Mouse (Mus musculus) megakaryocyte-erythroid progenitor cell, adult 5-6 weeks (primary cell): ENCODE measurements around the gene Snap91. TPM values are rescaled to one million over a fixed set of nuclear protein-coding genes. Genes with fewer than 3 reads are reported as not detected.

Experiments
- ATAC-seq: replicated peaks from 2 replicates; pipeline ENCODE4 v1.8.0; 2016; ENCODE audit warnings: mild to moderate bottlenecking, inconsistent platforms; ENCODE audit not compliant: severe bottlenecking, poor library complexity, low FRiP score, low TSS enrichment
- total RNA-seq, 2 experiments: library from RNA; stranded (forward) in 1 of 2; stranded (reverse) in 1 of 2; fragments of 200-1000, 215-1000 nt in 1 of 2; fragments of >200 nt in 1 of 2; fragmentation: Nextera tagmentation in 1 of 2; gene quantifications; 2 replicates each; pipeline ENCODE4 v1.2.3; 2014 to 2017

Gene Snap91
- total RNA-seq, 2 experiments from 2014 or later: not detected

DNA sequence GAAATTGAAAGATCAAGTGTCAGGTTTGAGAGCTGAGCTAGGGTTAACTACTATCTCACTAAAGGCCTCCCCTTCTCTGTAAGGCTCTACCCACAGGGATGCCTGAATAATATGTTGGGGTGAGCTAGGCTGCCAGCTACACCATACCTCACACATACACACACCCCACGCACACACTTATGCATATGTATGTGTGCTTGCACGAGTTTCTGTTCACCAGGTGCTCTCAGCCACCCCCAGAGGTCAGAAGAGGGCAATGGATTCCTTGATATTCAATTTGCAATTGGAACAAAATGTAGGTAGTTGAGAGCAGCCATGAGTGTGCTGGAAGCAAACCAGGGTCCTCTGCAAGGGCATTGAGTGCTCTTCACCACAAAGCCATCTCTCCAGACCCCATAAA lies 116.5 kb downstream of the Snap91 start:
- ATAC-seq: no peak

DNA sequence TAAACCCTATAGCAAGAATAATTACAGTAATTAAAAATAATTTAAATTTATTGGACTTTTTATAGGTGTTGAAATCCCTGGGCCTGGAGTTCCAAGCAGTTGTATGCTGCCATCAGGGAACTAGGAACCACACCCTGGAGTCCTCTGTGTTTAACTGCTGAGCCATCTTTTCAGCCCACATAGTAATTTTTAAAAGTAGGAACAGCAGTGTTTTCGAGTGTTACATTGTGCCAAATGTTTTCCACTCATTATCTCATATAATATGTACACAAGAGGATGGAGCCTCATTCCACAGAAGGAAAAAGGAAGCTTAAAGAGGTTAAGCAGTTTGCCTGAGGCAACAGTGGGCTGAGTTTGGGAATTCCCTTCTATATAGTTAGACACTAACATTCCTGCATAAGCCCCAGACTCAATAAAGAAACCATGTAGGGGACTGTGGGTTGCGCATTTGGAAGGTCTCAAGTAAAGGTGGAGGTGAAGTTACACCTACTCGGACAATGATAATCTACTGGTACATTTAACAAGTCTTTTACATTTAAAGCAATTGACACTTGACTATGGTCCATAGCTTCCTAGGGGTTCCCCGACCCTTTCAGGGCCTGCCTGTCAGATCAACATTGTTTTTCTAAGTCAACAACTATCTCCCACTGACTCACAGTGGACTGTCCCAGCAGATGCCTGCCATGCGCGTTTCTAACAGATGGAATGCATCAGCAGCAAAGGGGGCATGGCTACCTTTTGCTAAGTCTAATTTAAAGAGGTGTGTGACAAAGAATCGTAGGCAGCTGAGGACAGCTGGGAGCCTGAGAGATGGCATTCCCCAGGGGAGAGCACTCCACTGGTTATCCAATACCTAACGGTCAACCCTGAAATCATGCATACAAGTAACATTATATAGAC lies 117.7 kb downstream of the Snap91 start:
- no peak for ATAC-seq

DNA sequence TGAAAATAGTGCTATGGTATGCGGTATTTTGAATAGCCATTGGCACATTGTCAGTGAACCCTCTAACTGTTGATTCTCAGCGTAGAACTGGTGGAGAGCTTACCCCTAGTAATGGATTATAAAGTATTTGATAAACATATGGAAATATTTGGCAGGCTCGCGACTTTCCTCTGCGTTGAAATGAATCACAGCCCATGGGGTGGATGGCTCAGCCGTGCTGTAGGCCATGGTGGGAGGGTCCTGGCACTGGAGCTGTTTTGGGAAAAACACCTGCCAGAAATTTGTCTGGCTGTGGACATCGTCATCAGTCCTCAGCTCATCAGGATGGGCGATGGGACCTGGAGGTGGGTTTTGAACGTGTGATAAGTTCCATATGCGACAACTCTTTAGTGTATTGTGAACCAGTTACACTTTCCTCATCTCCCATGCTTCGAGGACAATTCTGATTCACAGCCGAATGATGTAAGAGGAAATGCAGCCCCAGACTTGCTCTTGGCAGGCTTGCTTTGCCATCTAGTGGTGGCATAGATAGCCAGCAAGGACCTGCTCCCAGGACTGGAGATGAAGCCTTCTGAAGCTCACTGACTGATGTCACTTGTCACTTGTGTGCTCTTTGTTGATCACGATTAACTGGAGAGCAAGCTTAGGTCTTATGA lies 134.4 kb downstream of the Snap91 start:
- peak; percentile 67; the same call in 1 of the 2 replicates for ATAC-seq

DNA sequence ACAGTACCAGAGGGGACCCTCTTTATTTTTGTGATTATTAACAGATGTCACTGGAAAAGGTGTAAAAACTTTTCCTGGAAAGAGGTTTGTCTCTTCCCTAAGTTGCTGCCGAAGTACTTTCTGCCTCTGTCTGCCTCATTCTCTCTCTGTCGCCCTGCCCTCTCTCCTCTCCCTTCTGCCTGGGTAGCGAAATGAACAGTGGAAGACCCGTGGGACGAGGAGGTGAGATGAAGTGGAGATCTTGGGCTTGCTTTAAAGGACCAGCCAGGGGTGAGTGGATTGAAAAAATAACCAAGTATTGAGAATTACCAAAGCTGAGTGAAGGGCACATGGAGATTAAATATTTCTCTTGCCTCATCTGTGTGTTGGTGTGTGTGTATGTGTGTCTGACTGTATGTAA lies 136.4 kb downstream of the Snap91 start:
- no peak for ATAC-seq

DNA sequence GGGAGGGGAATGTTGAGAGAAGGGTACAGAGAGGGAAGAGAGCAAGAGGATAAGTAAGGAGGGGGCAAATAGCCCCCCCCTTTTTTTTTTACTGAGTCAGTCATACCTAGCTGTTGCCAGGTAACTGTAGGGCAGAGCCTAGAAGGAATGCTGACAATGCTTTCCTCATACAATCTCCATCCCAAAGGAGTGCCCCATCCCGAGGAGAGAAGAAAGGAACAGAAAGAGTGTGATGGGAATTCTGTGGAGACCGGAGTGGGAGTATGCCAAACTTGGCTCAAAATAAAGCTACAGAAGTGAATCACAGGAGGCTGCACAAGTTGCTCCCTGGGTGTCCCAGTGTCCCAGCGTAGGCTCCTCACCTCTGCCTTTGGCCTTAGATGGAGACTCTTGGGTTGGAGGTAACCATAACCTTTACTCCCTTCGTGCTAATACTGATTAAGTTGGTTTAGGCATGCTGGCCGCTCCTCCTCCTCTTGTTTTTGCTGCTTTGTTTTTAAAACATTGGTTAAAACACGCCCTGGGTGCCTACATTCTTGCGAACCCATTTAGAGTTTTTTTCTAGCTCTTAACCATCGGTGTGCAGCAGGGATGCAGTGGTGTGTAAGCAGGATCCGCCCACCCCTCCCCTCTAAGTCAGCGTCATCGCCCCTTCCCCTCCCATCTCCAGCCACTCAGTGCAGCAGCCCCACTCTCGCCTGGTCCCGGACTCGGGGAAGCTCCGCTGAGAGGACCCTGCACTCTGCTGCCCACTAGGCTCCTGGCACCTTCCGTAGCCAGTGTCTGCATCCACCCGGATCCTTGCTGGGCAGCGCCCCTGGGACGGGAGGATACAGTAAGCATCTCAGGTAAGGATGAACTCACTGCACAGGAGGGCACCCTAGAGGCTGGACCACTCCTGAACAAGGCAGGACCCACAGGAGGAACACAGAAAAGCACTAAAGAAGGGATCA lies 137.2 kb downstream of the Snap91 start, which contains the start of gene Prss35:
Prss35 (plus strand) TSS at position 691 of the 953 bp plus-strand sequence.
- no peak for ATAC-seq

DNA sequence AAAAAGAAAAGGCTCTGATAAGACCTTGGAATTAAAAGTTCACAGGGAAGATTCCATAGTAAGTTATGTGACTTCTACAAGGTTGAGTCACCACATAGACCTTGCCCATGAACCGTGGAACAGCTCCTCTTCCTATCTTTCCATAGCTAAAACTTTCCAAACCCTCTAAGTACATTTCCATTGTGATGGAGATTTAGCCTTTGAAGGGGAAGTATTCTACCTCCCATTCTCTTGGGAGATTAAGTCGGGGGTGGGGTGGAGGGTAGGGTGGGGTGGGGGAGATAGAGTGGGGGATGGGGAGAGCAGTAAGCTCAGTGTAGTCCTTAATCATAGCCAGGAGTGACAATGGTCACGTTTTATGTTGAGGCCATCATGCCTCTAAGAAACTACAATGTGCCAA lies 140.5 kb downstream of the Snap91 start:
- ATAC-seq: no peak

DNA sequence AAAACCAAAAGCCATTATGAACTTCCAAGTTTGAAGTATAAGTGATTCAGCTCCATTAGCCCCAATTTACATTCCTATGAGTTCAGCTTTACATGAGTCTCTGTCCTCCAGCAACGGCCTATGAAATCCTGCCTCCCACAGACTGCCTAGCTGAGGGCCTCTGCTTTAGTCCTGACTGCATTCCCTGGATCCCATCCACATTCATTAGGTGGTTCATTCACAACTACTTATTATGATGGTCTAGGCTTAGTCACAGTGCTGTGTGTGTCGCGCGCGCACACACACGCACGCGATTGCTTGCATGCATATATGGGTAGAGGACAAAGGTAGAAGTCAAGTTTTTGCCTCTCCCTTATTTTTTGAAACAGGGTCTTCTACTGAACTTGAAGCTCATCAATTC lies 141.7 kb downstream of the Snap91 start:
- ATAC-seq: no peak

DNA sequence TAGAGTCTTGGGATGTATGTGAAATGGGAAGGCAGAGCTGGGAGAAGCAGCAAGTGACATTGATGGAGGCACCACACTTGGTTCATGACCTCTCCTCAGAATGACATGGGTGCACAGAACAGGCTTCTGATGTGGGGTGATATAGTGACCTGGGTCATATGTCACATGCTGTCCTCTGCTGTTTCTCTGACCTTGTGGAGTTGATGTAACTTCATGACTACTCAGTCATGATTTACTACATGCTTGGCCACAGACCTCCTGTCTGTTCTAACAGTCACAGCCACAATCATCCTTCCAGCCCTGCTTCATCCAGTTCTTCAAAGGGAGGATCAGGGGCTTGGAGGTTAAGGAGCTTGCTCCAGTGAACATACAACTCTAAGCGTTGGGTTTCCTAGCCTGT lies 142.4 kb downstream of the Snap91 start:
- ATAC-seq: no peak

DNA sequence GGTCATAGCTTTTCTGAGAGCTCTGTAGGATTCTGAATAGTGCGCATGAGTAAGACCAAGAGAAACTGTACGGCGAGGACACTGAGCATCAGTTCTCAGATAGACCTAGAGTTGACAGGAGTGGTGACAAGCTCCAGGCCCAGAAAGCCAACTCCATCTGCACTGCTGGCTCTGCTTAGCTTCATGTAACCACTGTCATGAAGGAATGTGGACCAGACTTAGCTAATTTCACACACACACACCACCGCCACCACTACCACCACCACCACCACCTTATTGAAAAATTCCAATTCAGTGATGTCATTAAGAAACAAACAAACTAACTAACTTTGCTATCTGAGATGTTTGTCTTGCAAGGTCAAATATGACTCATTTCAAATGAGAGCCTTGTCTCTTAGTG lies 143.5 kb downstream of the Snap91 start:
- no peak for ATAC-seq

DNA sequence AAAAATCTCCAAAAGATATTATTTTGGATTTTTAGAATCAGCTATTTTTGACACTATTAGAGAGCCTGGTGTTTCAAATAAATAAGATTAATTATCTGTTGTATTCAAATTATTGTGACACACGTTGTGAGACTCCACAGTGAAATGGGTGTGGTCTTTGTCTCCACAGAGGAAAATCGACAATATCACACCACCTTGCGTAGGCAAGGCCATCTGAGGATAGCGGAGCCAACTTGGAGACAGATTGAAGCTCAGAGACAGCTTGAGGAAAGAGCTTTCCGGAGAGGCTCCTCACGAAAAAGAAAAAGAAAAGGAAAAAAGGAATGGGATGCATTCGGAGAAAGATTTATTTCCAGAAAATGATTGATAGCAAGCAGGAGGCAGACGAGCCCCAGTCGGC lies 145.7 kb downstream of the Snap91 start:
- no peak for ATAC-seq

DNA sequence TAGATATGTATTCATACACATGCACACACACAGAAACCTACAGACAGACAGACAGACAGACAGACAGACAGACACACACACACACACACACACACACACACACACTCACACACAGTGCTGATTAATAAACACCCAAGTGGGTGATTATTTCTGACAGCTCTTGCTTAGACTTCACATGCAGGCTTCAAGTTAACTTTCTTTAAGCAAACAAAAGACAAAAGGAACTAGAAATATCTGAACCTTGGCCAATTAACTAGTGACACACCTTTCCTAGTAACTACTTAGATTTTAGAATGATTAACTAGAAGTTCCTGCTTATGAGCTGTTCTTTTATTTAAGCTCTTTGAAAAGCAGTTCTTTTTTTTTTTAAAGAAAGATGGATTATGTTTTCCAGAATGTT lies 146.1 kb downstream of the Snap91 start:
- no peak for ATAC-seq

DNA sequence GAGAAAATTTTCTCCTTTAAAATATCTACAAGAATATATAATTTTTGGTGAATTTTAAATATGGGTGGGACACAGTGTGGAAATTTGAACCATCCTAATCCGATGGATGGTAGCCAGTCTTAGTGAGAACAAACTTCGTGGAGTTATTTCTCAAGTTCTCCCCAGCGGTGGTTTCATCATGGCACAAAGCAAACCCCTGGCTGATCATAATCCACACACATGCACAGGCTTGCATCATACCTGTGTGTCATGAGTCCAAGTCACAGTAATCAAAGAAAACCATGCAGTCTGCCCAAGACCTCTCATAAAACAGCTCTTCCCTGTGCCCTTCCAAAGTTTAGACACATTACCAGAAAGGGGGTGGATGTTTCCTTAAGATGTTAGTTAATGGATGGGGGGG lies 150.6 kb downstream of the Snap91 start:
- ATAC-seq: no peak

DNA sequence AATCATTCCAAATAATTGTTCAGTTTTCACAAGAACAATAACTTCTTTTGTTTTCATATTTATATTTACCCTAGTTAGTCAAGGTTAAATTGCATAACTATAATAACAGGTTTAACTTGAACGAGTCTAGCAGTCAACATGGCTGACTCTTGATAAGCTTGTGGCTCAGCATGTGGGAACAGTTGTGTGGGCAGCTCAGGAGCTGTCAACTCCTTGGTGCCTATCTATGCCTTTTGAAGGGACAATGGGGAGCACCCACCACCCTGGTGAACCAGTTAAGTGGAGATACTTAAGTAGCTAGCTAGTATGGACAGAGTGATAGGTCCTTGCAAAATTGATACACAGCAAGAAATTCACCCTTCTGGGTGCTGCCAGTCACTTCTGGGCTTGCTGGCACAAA lies 151.4 kb downstream of the Snap91 start:
- no peak for ATAC-seq

DNA sequence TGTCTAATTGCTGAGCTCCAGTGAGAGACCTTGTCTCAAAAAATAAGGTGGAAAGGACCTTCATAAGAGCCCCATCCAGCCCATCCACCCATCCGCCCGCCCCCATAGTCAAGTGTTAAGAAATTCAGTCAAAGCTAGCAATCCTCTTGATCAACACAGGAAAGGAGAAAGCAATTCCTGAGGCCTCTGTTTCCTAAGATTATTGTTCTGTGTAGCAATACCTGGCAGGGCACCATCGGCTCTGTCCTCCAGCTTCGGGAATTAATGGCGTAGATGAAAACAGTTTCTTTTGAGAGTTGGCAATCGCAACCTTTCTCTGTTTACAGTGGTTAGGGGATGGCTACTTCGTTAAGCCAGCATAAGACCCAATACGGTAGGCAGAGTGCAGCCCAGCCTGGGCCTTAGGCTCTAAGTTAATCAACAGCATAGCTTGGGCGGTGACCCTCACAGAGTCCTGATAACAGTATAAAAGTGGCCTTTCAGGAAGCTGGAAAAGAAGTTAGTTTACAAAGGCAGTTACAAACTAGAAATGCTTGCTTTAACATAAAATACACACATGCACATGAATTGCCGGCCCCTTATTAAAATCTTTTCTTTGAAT lies 152.1 kb downstream of the Snap91 start:
- no peak for ATAC-seq

DNA sequence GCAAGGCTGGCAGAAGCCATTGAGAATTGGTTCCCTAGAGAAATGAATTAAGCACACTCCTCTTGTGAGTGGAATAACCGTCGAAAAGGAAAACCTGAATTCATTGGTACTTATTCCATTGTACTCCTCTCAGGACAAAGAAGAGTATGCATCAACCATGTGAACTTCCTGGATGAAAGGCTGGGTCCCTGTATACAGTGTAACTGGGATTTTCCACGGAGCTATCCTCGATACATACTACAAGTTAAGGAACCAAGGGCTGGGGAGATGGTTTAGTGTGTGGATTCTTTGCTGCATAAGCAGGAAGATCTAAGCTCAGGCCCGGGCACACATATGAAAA lies 154.1 kb downstream of the Snap91 start:
- no peak for ATAC-seq

DNA sequence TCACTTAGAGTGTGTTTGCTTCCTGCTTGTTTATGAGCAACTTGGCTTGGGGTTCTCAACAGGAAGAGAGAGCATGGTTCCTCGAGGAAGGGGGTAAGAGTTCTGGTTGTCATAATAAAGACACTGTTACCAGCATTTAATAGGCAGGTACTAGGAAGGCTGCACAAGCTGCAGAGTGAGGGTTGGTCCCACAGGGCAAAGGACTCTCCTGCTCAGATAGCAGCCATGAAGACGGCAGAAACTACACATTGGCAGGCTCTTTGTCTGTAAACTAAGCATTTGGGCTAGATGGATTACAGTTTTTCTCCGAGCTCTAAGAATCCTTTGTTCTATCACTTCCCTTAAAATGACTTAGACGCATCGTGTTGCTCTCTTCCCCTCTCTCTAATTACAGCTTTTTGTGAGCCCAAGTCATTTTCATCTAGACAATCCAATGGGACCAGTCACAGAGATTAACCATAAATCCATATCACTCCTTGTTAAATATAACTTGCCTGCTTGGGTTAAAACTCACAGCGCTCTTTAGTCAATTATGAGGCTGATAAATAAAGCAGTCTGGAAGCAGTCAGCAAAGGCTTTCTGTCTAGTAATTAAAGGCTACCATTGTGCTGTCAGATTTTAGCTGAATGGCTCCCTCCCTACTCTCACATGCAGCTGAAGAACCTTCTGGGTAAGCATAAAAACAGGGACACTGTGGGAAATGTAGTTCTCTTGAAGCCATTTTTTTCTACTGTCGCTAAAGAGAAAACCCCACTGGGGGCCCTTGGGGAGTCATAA lies 154.7 kb downstream of the Snap91 start:
- ATAC-seq: no peak

DNA sequence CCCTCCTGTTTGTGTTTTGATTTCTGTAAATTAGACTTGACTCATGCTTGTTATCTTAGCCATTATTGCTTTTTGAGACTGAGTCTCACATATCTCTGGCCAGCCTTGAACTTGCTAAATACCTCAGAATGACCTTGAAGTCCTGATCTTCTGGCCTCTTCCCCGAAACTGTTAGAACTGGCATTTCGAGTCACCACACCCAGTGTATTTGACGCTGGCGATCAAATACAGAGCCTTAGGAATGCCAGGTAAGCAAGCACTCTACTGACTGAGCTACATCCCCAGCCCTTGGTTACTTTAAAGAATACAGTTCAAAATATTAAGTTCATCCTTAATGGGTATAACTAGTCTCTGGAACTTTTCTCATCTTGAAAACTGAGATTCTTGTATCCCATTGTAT lies 155.4 kb downstream of the Snap91 start:
- no peak for ATAC-seq

DNA sequence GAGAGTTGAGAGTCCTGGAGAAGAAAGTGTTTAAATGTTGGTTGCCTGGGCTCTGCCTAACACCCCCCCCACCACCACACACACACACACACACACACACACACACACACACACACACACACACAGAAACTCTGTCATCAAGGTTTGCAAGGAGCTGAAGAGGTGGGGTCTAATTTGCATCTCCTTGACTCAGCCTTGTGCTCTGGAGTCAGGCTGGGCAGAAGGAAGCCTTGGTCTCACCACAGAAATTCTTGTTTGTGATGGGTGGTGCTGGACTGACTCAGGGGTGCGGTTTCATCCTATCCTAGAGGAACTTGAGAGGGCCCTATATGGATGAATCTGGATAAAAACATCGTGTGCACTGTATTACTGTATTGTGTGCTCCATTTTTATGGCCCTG lies 159.7 kb downstream of the Snap91 start:
- no peak for ATAC-seq

DNA sequence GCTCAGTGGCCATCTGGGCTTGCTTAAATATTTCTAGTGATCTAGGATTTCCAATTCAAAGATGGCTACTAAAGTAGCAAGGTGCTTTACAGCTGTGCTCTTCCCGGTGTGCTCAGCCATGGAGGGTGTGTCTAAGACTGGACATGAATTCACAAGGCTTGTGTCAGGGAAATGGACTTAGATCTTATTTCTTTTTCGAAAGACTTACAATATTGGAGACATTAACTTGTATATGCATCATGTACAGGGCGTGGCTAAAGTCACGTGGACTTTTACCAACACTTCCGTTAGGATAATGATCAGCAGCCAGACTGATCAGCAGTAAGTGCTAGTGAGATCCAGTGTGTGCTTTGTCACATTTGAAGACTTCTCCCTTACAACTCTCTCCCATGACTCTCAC lies 160.2 kb downstream of the Snap91 start:
- no peak for ATAC-seq
